Mouse (Mus musculus) gastrocnemius, adult 18-20 months (tissue): ENCODE data around the gene Gjd2. TPM values are rescaled to one million over a fixed set of nuclear protein-coding genes. Genes with fewer than 3 reads are reported as not detected.

Experiments
- DNase-seq: peaks from one replicate; pipeline ENCODE4 v3.0.0; 2021; ENCODE audit warnings: low spot score
- long read RNA-seq, 2 experiments: library from polyadenylated mRNA; stranded (forward); transcript quantifications; one replicate each; pipeline ENCODE4 v2.0.0; 2021
- total RNA-seq, 2 experiments: library from RNA; stranded (reverse); gene quantifications; 2 replicates each; pipeline ENCODE4 v1.2.3; 2021

The Gjd2 gene
- not detected for total RNA-seq
- long read RNA-seq, experiment 1 = 0 reads
- long read RNA-seq, experiment 2 = 0 reads

- no peak for DNase-seq
These were observed at the start of gene Gjd2 for GRCm38 (mm10) chr2:114013295-114013771. Gene Gjd2, minus strand, starts transcription at chr2:114013619.

DNA sequence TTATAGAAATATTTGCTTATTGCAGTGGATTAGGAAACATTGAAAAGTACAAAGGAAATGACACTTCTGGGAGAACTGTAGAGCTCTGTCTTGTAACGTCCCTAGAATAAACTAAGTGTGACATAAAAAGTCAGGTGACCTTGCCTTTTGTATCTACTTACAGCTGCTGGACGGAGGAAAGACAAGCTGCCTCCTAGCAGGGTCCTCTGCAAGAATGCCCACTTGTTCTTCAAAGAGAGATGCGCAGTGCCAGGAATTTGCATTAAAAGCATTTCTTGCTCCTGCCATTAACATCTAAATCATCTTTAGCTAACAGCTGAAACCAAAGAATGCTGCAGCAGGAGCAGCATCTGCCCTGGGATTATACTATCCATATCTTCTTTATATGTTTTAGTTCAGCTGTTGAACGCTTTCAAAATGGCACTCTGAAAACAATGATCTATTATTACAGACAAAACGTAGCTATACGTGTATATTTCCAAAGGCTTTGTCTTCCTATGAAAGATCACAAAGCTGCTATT is 46.7 kb upstream of the Gjd2 start:
- DNase-seq = no peak

DNA sequence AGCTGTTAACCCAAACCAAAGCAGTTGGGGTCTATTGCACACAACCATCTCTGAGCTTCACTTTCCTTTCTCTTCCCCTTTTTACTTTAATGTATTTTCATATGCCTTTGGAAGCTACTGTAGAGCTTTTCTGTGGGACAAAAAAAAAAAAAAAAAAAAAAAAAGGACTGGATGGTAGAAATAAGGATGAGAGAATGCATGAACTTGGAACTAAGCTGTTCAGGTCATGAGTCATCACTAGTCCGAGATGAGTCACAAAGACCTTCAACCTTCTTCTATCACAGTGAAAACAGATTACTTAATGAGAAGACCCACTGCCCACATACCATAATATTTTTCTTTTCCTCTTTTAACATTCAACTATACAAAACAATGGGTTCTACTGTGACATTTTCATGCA is 46.2 kb upstream of the Gjd2 start:
- no peak for DNase-seq

DNA sequence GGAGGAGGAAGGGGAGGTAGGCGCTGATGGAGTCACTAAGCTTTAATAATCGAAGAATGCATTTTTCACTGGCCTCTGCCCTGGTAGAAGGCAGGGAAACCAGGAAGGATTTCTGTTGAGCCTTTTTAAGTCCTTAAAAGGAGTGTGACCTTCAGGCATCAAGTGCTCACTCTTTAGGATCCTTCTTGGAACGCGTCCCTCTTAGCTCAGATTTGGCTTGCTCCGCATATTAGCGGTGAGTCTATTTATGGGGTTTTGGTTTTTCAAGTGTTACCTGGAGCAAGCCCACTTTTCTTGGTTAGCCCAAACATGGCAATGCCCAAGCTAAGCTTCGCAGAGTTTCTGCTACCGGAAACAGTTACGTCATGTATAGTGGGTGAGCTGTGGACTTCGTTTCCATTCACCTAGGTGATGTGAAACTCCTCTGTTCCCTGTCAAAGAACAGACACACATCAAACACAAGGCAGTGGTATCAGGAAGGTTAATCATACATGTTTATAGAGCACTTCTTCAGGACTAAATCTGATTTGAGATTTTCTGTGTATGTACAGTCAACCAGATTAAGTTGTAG is 44.9 kb upstream of the Gjd2 start:
- DNase-seq = peak; percentile 23

GRCm38 (mm10) chr2:114057303-114057853 is 44.0 kb upstream of the Gjd2 start:
- DNase-seq = peak; percentile 64

GRCm38 (mm10) chr2:114054129-114054528 is 40.7 kb upstream of the Gjd2 start:
- DNase-seq = no peak

DNA sequence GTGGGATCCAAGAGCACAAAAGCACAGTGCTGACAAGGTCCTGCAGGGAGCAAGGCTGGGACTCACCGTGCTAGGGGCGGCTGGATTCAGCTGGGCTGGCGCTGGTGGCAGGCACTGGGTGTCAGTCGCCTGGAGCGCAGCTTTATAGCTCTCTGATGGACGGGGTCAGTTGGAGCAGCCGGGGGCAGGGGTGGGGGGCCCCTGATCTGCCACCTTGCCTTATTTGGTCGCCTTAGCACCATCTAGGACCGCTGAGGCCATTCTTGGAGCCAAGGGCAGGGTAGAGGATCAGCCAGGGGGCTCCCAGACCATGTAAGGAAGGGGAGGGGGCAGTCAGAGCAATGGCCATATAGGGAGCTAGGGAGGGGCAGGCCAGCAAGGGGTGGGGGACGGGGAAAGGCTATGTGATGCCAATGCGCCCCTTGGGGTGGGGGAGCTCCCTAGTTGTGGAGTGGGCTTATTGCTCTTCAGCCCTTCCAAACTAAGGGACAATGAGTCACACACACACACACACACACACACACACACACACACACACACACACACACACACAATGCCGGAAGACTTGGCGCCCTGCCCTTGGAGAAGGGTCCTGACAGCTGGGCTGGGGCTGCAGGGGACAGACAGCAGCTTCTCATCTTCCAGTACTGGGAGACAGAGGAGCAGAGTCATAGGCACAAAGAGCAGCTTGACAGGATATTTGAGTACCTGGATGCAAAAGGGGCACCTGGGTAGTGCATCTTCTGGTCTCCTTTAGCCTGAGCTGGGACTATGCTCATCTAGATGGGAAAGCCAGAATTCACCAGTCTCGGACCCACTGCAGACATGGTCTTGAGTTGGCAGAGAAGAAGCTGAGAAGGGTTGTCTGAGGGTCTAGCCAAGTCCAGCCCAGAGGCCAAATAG is 39.5 kb upstream of the Gjd2 start, which contains the start of gene Actc1:
Actc1 (minus strand) TSS at position 853 of the 903 bp plus-strand sequence.
- DNase-seq = no peak

DNA sequence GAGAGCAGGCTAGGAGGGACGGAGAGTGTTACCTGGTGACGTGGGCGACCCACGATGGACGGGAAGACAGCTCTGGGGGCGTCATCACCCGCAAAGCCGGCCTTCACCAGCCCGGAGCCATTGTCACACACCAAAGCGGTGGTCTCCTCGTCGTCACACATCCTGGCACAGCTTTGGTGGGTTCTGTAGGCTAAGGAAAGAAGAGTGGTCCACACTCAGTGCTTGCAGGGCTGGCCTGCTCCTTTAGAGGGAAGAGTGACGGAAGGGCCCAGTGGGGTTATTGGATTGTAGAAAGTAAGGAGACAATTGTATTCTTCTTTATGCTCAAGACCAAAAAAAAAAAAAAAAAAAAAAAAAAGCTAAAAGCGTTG is 38.4 kb upstream of the Gjd2 start:
- DNase-seq = no peak

- peak; percentile 12 for DNase-seq
These were observed 37.9 kb upstream of the Gjd2 start for GRCm38 (mm10) chr2:114051111-114051870.

DNA sequence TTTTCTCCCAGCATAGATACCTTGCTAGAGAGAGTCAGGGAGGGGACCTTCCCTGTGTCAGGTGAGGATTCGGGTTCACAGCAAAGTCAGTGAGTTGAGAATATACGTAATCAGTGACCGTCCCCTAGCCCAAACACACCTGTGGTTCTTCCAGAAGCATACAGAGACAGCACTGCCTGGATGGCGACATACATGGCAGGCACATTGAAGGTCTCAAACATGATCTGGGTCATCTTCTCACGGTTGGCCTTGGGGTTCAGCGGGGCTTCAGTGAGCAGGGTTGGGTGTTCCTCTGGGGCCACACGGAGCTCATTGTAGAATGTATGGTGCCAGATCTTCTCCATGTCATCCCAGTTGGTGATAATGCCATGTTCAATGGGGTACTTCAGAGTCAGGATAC is 36.7 kb upstream of the Gjd2 start:
- DNase-seq = no peak

DNA sequence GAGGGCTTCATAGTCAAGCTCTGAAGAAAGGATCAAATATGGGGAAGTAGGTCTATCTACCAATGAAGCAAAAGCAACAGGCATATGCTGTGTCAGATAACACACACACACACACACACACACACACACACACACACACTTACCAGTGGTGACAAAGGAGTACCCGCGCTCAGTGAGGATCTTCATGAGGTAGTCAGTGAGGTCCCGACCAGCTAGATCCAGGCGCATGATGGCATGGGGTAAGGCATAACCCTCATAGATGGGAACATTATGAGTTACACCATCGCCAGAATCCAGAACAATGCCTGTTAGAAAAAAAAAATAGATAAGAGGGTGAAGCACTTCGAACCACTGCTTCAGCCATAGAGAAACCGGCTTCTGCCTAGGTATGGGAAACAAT is 36.0 kb upstream of the Gjd2 start:
- no peak for DNase-seq

- no peak for DNase-seq
These were observed 34.7 kb upstream of the Gjd2 start for GRCm38 (mm10) chr2:114047960-114048611.

DNA sequence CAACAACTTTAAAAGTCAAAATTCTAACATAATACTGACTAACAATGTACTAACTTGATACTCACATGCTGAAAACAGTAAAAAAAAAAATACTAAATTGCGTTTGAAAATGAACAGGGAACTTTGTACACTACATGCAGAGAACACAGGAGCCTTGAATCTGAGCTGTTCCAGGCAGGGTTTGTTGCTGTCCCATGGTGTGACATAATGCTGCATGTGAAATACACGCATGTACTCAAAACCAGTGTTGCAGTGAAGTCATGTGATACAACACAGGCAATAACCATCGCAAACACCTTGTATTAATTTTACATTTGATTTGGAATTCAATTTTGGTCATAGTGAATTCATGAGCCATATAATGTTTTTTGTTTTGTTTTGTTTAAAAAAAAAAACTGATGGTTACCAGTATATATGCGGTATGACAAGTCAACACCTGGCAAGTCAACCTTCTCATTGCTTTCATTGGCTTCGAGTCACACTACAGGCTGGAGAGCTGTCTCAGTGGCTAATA is 32.8 kb upstream of the Gjd2 start:
- no peak for DNase-seq

GRCm38 (mm10) chr2:114037926-114038325 is 24.5 kb upstream of the Gjd2 start:
- no peak for DNase-seq

DNA sequence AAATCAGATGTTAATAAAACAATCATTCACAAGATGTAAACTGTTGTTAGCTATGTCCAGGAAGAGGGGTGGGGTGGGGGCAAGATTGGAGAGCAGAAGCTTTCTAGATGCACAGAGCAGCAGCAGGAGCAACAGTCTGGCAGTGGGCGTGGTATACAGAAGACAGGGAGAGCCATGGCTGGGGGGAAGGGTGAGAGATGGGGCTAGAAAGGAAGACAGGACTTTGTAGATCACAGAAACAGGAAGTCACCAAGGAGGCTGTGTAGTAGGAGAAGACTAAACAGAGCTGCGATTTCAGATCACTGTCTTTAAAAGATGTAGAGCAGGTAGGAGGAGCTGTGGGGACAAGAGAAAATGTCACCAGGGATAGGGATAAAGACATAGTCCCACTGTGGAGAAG is 18.8 kb upstream of the Gjd2 start:
- no peak for DNase-seq

GRCm38 (mm10) chr2:114023383-114023782 is 10.0 kb upstream of the Gjd2 start:
- DNase-seq = no peak

- DNase-seq = no peak
These were observed 6.8 kb upstream of the Gjd2 start for GRCm38 (mm10) chr2:114020210-114020563.

DNA sequence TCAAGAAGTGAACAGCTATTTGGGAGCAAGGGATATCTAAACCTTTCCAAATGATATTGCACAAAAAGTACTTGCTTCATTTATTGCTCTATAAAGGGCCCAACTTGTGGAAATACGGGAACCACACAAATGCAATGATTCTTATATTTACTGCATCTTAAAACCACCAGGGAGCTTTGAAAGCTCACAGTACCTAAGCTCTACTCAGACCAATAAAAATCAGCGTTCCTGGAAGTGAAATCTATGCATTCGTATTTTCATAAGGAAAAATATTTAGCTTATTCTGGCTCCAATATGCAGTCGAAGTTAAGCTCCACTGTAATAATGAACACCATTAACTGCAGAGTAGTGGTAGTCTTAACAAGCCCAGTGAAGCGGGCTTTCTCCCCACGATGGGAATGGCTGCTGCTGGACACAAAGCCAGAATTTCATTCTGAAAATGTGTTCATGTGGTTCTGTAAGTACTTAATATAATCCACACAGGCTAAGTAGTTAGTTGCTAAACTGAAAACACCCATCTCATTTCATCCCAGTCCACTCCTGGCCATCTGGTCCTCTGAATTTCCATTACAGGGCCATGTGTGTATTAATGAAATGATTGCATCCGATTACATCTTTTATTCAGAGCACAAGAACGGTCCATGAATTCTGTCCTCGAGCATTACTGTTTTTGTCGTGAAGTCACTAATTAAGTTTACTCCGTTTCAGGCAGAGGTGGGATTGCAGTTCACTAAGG is 6.2 kb upstream of the Gjd2 start:
- no peak for DNase-seq

- DNase-seq = no peak
These were observed 4.7 kb upstream of the Gjd2 start for GRCm38 (mm10) chr2:114018136-114018535.

- DNase-seq = no peak
These were observed 1.4 kb upstream of the Gjd2 start for GRCm38 (mm10) chr2:114014839-114015238.
